Mouse (Mus musculus): ENCODE results near the gene Lsm11.
A peak's percentile ranks its signal among the peaks of the same experiment; 100 is the strongest.

Gene Lsm11

GRCm38 (mm10) chr11:45926640-45927082, 18.1 kb downstream of the Lsm11 start:
- peak; percentile 64 for DNase-seq

GRCm38 (mm10) chr11:45925436-45925835, 19.3 kb downstream of the Lsm11 start:
- DNase-seq: no peak

GRCm38 (mm10) chr11:45921480-45921898, 23.2 kb downstream of the Lsm11 start:
- no peak for DNase-seq

- no peak for DNase-seq
Measured at GRCm38 (mm10) chr11:45921026-45921425, 23.7 kb downstream of the Lsm11 start.

GRCm38 (mm10) chr11:45918836-45919235, 25.9 kb downstream of the Lsm11 start:
- DNase-seq: no peak

GRCm38 (mm10) chr11:45918018-45918417, 26.7 kb downstream of the Lsm11 start:
- no peak for DNase-seq

- no peak for DNase-seq
Measured at GRCm38 (mm10) chr11:45916196-45916595, 28.5 kb downstream of the Lsm11 start.

- DNase-seq: no peak
Measured at GRCm38 (mm10) chr11:45910701-45911100, 34.0 kb downstream of the Lsm11 start.

GRCm38 (mm10) chr11:45908894-45909293, 35.8 kb downstream of the Lsm11 start:
- no peak for DNase-seq

- DNase-seq: no peak
Measured at GRCm38 (mm10) chr11:45908070-45908469, 36.7 kb downstream of the Lsm11 start.

- no peak for DNase-seq
Measured at GRCm38 (mm10) chr11:45907301-45907700, 37.4 kb downstream of the Lsm11 start.

- no peak for DNase-seq
Measured at GRCm38 (mm10) chr11:45906109-45906786, 38.5 kb downstream of the Lsm11 start.

- DNase-seq: no peak
Measured at GRCm38 (mm10) chr11:45900233-45901015, 44.3 kb downstream of the Lsm11 start.

GRCm38 (mm10) chr11:45897392-45897791, 47.3 kb downstream of the Lsm11 start:
- DNase-seq: no peak

GRCm38 (mm10) chr11:45892861-45893360, 51.8 kb downstream of the Lsm11 start:
- no peak for DNase-seq

GRCm38 (mm10) chr11:45890423-45890822, 54.3 kb downstream of the Lsm11 start:
- DNase-seq: no peak

- DNase-seq: no peak
Measured at GRCm38 (mm10) chr11:45889981-45890380, 54.8 kb downstream of the Lsm11 start.

- DNase-seq: no peak
Measured at GRCm38 (mm10) chr11:45888471-45889030, 56.2 kb downstream of the Lsm11 start.

- DNase-seq: no peak
Measured at GRCm38 (mm10) chr11:45886596-45886995, 58.1 kb downstream of the Lsm11 start.

- DNase-seq: no peak
Measured at GRCm38 (mm10) chr11:45885606-45886230, 59.0 kb downstream of the Lsm11 start.

- DNase-seq: no peak
Measured at GRCm38 (mm10) chr11:45884029-45884428, 60.7 kb downstream of the Lsm11 start.

GRCm38 (mm10) chr11:45883270-45883931, 61.3 kb downstream of the Lsm11 start:
- no peak for DNase-seq

- no peak for DNase-seq
Measured at GRCm38 (mm10) chr11:45881683-45882068, 63.1 kb downstream of the Lsm11 start.

Measured in cerebellum, adult 11-12 months (tissue).